Mouse (Mus musculus): ENCODE measurements at regions not wholly inside any gene's neighbourhood (a gene's known extent, or its start where the extent isn't known, plus 50 kb on each side); places are given as distances from the start of the nearest gene placed in this dataset.

GRCm38 (mm10) chr6:140095416-140095815, 54.2 kb upstream of the Plcz1 start:
- no peak for DNase-seq (ENCODE audit: low spot score in 2 of 2)

All from layer of hippocampus, adult 8-10 months (tissue).